Mouse (Mus musculus) hindbrain, embryonic 10.5 days (tissue): ENCODE results near the gene Gm21083. TPM values are rescaled to one million over a fixed set of nuclear protein-coding genes. Genes with fewer than 3 reads are reported as not detected.

ENCODE experiments used
- polyA plus RNA-seq: library from polyadenylated mRNA; unstranded; fragments of >200 nt; fragmentation: Nextera tagmentation; extraction: Ambion mirVana; gene quantifications from 2 replicates; pipeline ENCODE4 v1.2.1, GENCODE M21; 2016

Gene Gm21083
- polyA plus RNA-seq, 1 experiment from 2014 or later = not detected

Other genes starting within 250 kb of the Gm21083 start
- not detected in 2 replicates for gene Gm21149, start 100.8 kb upstream of the Gm21083 start, polyA plus RNA-seq
- not detected in 2 replicates for gene Gm21190, start 48.1 kb upstream of the Gm21083 start, polyA plus RNA-seq
- gene Speer4d, start 41.7 kb downstream of the Gm21083 start, polyA plus RNA-seq = not detected in 2 replicates
- not detected in 2 replicates for gene 4930572O03Rik, start 79.7 kb downstream of the Gm21083 start, polyA plus RNA-seq
- not detected in 2 replicates for gene Speer4c, start 136.9 kb downstream of the Gm21083 start, polyA plus RNA-seq